Mouse (Mus musculus) layer of hippocampus, postnatal 14 days (tissue): ENCODE data around the gene Sufu. TPM values are rescaled to one million over a fixed set of nuclear protein-coding genes. Genes with fewer than 3 reads are reported as not detected.

Experiments
- DNase-seq, 2 experiments: peaks; one replicate each; pipeline ENCODE4 v3.0.0; 2021 to 2022; ENCODE audit warnings: low spot score in 2 of 2, mixed read lengths in 1 of 2
- total RNA-seq, 2 experiments: library from RNA; stranded (reverse); gene quantifications; 2 replicates each; pipeline ENCODE4 v1.2.3; 2021

The Sufu gene
- total RNA-seq, 2 experiments from 2014 or later, result 21.1 to 23.8 TPM

GRCm38 (mm10) chr19:46426488-46426887, 29.8 kb downstream of the Sufu start:
- no peak for DNase-seq

GRCm38 (mm10) chr19:46429250-46429649, 32.6 kb downstream of the Sufu start:
- DNase-seq, result no peak

GRCm38 (mm10) chr19:46433712-46434111, 37.0 kb downstream of the Sufu start:
- DNase-seq, result no peak

GRCm38 (mm10) chr19:46434148-46434547, 37.5 kb downstream of the Sufu start:
- no peak for DNase-seq

- DNase-seq, result no peak
Observed at GRCm38 (mm10) chr19:46434591-46434990, 37.9 kb downstream of the Sufu start.

GRCm38 (mm10) chr19:46435492-46435891, 38.8 kb downstream of the Sufu start:
- DNase-seq, result no peak

GRCm38 (mm10) chr19:46443509-46443908, 46.8 kb downstream of the Sufu start:
- no peak for DNase-seq

- DNase-seq, result peak; percentile 86 to 92
Observed at GRCm38 (mm10) chr19:46444209-46444608, 47.5 kb downstream of the Sufu start.

- no peak for DNase-seq
Observed at GRCm38 (mm10) chr19:46445641-46446040, 48.9 kb downstream of the Sufu start.

GRCm38 (mm10) chr19:46446436-46447020, 49.8 kb downstream of the Sufu start:
- DNase-seq, result no peak

- DNase-seq, result no peak
Observed at GRCm38 (mm10) chr19:46447110-46447509, 50.4 kb downstream of the Sufu start.

GRCm38 (mm10) chr19:46447911-46448310, 51.2 kb downstream of the Sufu start:
- DNase-seq, result no peak

- DNase-seq, result no peak
Observed at GRCm38 (mm10) chr19:46449261-46450005, 52.7 kb downstream of the Sufu start.

- DNase-seq, result peak; percentile 78 to 83
Observed at GRCm38 (mm10) chr19:46452052-46452827, 55.5 kb downstream of the Sufu start.

GRCm38 (mm10) chr19:46452916-46453315, 56.2 kb downstream of the Sufu start:
- DNase-seq, result no peak

GRCm38 (mm10) chr19:46454126-46454880, 57.6 kb downstream of the Sufu start:
- no peak for DNase-seq

- DNase-seq, result no peak
Observed at GRCm38 (mm10) chr19:46455032-46455431, 58.3 kb downstream of the Sufu start.

GRCm38 (mm10) chr19:46455556-46455955, 58.9 kb downstream of the Sufu start:
- DNase-seq, result no peak

- no peak for DNase-seq
Observed at GRCm38 (mm10) chr19:46456018-46456735, 59.5 kb downstream of the Sufu start.

- DNase-seq, result no peak
Observed at GRCm38 (mm10) chr19:46457798-46458197, 61.1 kb downstream of the Sufu start.

GRCm38 (mm10) chr19:46459256-46459655, 62.6 kb downstream of the Sufu start:
- DNase-seq, result no peak
